In genomic region chr17:6017268-6017667, GRCm38 (mm10) we compare ENCODE assay signal across 10 mouse cellular contexts.
DNase-seq lines count a peak whose midpoint lies in the region; ATAC-seq and TF ChIP-seq lines count a peak whose summit lies in the region.
"Had no signal": no experiment of that assay in that cellular context is flagged by ENCODE, and none has a peak within 500 bp of the region (broad histone marks: within the 10 kb centered on the region; RNA-seq: fewer than 3 reads in every experiment).

No protein-coding gene starts in this region.

- peak; percentile 51 for TF ChIP-seq CTCF in lung, adult 2 months (IDR thresholded peaks at IDR 0.05; ENCODE audit: insufficient read depth, low read length)
- peak; percentile 42 for TF ChIP-seq CTCF in cortical plate, adult 2 months (IDR thresholded peaks at IDR 0.05; ENCODE audit: extremely low read depth, insufficient read depth, low read length)
- peak; percentile 50 for TF ChIP-seq CTCF in stomach, postnatal 0 days (IDR thresholded peaks at IDR 0.05; ENCODE audit: low read depth)

- H3K9me3 ChIP-seq in stomach, postnatal 0 days (ENCODE audit: control insufficient read depth, low read length) = no peaks in the 10 kb centered on the region
- H3K9me3 ChIP-seq in midbrain, embryonic 10.5 days (replicated peaks) = no peaks in the 10 kb centered on the region

- no peak overlapping the region for H3K27ac ChIP-seq in cortical plate, adult 2 months (ENCODE audit: insufficient read depth, low read length)
- peak overlapping the region; percentile 83 for H3K27ac ChIP-seq in stomach, postnatal 0 days (replicated peaks)
- no peak overlapping the region for H3K27ac ChIP-seq in midbrain, embryonic 10.5 days (replicated peaks)

- no peak for TF ChIP-seq POLR2A in lung, adult 2 months (IDR thresholded peaks at IDR 0.05; ENCODE audit: borderline replicate concordance, extremely low read depth, low read depth, low read length)
- no peak for TF ChIP-seq POLR2A in cortical plate, adult 2 months (IDR thresholded peaks at IDR 0.05; ENCODE audit: extremely low read depth, insufficient read depth, low read length)

- no peak overlapping the region for H3K4me3 ChIP-seq in lung, adult 2 months (replicated peaks; ENCODE audit: extremely low read depth, low read depth, low read length)
- no peak overlapping the region for H3K4me3 ChIP-seq in cortical plate, adult 2 months (ENCODE audit: insufficient read depth, low read length)
- no peak overlapping the region for H3K4me3 ChIP-seq in stomach, postnatal 0 days (ENCODE audit: low read depth, low read length)
- H3K4me3 ChIP-seq in midbrain, embryonic 10.5 days = no peak overlapping the region

- TF ChIP-seq EP300 in stomach, postnatal 0 days (optimal IDR thresholded peaks at IDR 0.05) = no peak

- no peaks in the 10 kb centered on the region; the same call in 1 of the 2 replicates for H3K36me3 ChIP-seq in stomach, postnatal 0 days (ENCODE audit: control insufficient read depth, insufficient read depth, low read length)
- H3K36me3 ChIP-seq in midbrain, embryonic 10.5 days = no peaks in the 10 kb centered on the region

- DNase-seq in heart, postnatal 4 days = peak; percentile 26
- DNase-seq in heart, postnatal 36 days = no peak
- no peak for DNase-seq in lung, adult 2 months
- no peak for DNase-seq in lung, adult 18-20 months
- no peak for DNase-seq in stomach, postnatal 0 days (ENCODE audit: low spot score)
- no peak for DNase-seq in midbrain, embryonic 10.5 days (ENCODE audit: low spot score)
- DNase-seq: cerebellum, postnatal 14 days; thymus, adult 18-20 months had no signal

- H3K27me3 ChIP-seq in stomach, postnatal 0 days (ENCODE audit: control insufficient read depth, insufficient read depth, low read length) = no peaks in the 10 kb centered on the region
- no peaks in the 10 kb centered on the region for H3K27me3 ChIP-seq in midbrain, embryonic 10.5 days (ENCODE audit: low read depth, poor library complexity, severe bottlenecking)

- H3K4me2 ChIP-seq in stomach, postnatal 0 days (replicated peaks; ENCODE audit: low read depth) = no peak overlapping the region

- no peak overlapping the region for H3K9ac ChIP-seq in stomach, postnatal 0 days (ENCODE audit: low read length)

- H3K4me1 ChIP-seq in lung, adult 2 months (ENCODE audit: control insufficient read depth, insufficient read depth, low read length) = peaks cover 6% of the 10 kb centered on the region
- H3K4me1 ChIP-seq in cortical plate, adult 2 months (ENCODE audit: control insufficient read depth, insufficient read depth, low read length) = peaks cover 6% of the 10 kb centered on the region
- H3K4me1 ChIP-seq in stomach, postnatal 0 days (replicated peaks; ENCODE audit: control insufficient read depth, insufficient read depth) = no peaks in the 10 kb centered on the region
- H3K4me1 ChIP-seq in midbrain, embryonic 10.5 days = peaks cover 9% of the 10 kb centered on the region; the same call in 1 of the 2 replicates

- no peak for ATAC-seq in stomach, postnatal 0 days (ENCODE audit: low FRiP score, low TSS enrichment)
- ATAC-seq: intestine, embryonic 16.5 days had no signal

- WGBS in lung, adult 2 months = 54% methylated on average over 12 of the region's 12 CpGs
- WGBS in stomach, postnatal 0 days = 69% methylated on average over 12 of the region's 12 CpGs
- WGBS in midbrain, embryonic 10.5 days = 72% methylated on average over 12 of the region's 12 CpGs

- intact Hi-C loops in heart, postnatal 36 days (cut with DNase I) = loop anchor here (2.0 to 5.0 kb wide), 2 partner anchors 40 to 220 kb away; no protein-coding TSS in a partner anchor
